Mouse (Mus musculus) spleen, postnatal 4 days (tissue): ENCODE data around the gene Gm6614.
"Not testable (repeated sequence)": the region's sequence is repeated elsewhere in the genome, so short reads cannot be mapped to it uniquely, and the experiment has no call there.

Experiments used
- DNase-seq, 2 experiments: peaks; one replicate each; pipeline ENCODE4 v3.0.0; 2022; ENCODE audit warnings: low spot score in 2 of 2

Gene Gm6614

DNA sequence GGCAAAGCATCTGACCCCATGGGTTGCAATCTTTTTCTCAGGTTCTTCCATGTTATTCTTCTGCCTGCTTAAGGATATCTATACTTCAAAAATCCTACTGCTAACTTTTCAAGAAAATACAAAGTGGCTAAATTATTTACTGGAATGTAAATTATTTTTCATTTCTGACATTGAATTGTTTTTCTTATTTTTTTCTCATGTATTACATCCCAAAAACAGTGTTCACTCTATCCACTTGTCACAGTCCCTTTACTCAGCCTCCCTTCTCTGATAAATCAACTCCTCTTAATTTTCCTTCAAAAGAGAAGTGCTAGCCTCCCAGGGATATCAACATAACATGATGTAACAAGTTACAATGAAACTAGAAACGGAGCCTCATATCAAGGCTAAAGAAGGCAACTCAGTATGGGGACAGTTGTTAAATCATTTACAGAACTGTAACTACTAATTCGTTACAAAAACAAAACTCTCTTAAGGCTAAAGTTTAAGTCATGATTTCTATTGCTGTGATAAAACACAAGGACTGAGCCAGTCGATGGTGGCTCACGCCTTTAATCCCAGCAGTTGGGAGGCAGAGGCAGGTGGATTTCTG lies at the start of gene Gm6614:
TSS of gene Gm6614 (minus strand) at position 51 of the 592 bp plus-strand sequence.
- no peak for DNase-seq

DNA sequence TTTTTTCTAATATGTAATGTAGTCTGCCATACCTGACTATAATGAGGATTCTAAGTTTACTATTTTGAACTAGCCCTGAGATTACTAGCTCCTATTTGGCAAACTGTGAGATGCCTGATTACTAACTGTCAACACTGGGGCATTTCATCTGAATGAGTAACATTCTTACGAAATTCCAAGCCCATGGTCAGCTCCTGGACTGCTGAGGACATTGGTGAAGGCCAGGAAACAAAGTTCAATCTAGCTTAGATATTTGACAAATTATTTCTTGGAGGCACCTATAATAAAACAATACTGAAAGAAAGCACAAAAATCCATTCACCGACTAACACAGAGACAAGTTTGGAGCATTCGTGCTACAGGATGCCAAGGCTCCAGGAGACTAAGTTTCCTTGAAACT lies 47.1 kb upstream of the Gm6614 start:
- not testable (repeated sequence) for DNase-seq

DNA sequence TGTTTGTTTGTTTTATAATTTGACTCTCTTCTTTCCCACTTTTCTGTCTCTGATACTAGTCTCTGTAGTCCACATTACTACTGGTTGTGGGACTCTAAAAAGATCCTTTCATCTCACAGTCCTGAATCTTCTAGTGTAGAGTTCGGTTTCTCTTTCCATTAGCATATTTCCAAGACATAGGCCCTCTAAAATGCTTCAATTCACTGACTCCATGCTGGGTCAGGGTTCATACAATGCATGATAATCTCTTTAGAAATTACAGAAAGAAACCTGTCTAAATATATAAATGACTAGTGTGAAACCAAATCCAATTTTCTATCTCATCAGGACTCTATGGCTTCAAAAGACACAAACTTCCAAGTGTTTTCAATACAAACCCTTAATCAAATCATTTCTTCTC lies 36.5 kb upstream of the Gm6614 start:
- DNase-seq, result no peak

DNA sequence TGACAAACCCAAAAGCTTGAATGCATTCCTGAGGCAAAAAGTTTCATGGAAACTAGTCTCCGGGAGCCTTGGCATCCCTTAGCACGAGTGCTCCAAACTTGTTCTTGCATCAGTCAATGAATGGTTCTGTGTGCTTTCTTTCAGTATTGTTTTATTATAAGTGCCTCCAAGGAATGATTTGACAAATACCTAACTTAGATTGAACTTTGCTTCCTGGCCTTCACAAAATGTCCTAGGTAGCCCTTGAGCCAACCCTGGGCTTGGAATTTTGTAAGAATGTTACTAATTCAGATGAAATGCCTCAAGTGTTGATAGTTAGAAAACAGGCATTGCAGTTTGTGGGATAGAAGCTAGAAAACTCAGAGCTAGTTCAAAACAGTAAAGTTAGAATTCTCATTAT lies 34.5 kb upstream of the Gm6614 start:
- DNase-seq, result no peak

GRCm38 (mm10) chr6:142041896-142042295 lies 30.7 kb upstream of the Gm6614 start:
- DNase-seq, result no peak

DNA sequence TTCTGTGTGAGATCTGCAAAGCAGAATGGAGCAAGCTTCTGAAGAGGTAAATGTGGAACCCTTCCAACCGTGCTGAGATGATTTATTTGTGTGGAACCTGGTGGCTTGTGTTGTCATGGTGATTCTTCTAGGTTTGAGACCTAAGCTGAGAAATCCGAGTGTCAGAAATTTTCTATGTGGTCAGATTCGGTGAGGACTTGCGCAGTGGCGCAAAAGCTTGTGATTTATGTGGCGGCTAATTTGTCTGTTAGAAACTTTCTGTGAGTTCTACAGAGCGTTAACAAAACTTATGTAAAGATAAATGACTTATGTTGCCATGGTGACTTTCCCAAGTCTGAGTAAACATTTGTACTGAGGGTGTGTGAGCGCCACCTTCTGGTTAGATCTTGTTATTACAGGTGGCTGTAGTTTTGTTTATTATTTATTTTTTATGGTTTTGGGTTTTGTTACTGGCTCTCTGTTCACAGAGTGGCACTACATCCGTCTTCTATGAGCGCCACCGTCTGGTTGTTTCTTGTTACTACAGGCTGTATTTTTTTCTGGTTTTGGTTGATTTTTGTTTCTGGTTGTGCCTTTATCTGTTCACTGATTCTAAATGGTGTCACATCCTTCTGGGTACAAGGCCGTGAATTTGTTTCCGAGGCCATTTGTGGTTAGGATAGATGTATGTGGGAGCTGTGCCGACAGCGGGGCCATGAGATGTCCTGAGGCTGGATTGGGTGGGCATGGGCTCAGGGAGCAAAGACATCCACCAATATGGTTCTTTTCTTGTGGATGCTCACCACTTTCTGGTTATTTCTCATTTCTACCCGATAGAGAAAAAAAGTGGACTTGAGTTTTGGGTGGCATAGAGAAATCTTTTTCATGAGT lies 29.3 kb upstream of the Gm6614 start:
- no peak for DNase-seq

DNA sequence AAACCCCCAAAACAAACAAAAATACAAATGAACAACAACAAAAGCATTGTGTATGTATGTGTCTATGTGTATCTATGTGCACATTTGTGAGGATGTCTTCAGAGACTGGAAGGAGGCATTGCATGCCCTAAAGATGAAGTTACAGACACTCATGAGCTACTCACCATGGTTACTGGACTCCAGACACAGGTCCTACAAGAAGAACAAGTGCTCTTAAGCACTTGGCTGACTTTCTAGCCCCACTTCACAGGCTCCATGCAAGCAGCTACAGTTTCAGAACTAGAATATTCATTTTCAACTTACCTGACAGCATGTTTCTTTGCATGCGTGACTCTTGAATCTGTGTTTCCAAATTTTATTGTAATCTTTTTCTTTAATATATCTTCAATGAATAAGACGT lies 24.6 kb upstream of the Gm6614 start:
- no peak for DNase-seq

GRCm38 (mm10) chr6:142021671-142022070 lies 10.5 kb upstream of the Gm6614 start:
- no peak for DNase-seq

- no peak for DNase-seq
These were observed 24.4 kb downstream of the Gm6614 start for GRCm38 (mm10) chr6:141986772-141987171.

GRCm38 (mm10) chr6:141984644-141985043 lies 26.6 kb downstream of the Gm6614 start:
- DNase-seq, result no peak

- DNase-seq, result no peak
These were observed 48.8 kb downstream of the Gm6614 start for GRCm38 (mm10) chr6:141962420-141962819.

DNA sequence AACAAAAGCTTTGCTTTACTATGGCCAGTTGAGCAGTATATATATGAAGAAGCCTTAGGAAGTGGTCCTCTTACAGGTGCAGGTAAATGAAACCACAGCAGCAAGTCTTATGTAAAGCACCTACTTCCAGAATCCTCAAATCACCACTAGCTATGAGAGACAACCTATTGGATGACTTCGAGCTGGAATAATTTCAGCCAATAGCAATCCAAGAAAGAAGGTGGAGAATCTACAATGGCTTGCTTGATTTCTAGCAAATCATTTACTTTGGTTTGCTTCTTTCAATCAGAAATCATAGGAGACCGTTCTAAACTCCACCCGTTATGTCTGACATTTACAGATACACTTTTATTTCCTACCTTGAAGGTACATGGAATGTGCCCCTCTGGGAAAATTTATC lies 49.4 kb downstream of the Gm6614 start:
- DNase-seq, result no peak

GRCm38 (mm10) chr6:141960482-141960881 lies 50.7 kb downstream of the Gm6614 start:
- no peak for DNase-seq

GRCm38 (mm10) chr6:141946862-141947261 lies 64.4 kb downstream of the Gm6614 start, which contains the start of gene Slco1a1:
TSS of gene Slco1a1 (minus strand) at chr6:141946962.
- no peak for DNase-seq

DNA sequence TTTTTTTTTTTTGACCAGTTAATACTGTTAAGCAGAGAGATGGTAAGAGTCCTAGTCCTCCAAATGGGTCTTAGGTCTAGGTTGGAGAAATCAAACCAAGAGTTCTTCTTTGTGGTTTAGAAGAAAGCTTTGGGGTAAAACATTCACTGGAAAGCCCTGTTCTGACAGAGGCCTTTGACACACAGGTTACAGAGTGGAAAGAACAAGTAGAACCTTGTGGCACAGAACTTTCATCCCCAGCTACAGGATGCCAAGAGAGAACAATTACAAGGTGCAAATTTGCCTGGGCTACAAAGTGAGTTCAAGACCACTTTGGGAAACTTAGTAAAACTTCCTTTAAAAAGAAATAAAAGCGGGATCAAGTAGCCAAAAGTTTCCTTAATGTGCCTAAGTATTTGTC lies 70.8 kb downstream of the Gm6614 start:
- no peak for DNase-seq
